Mouse (Mus musculus): ENCODE data around the gene Lrwd1.

GRCm38 (mm10) chr5:136116784-136117112 lies 19.1 kb downstream of the Lrwd1 start:
- TF ChIP-seq MXI1 (IDR thresholded peaks at IDR 0.05; ENCODE audit: low read depth, low read length) (peak; percentile 12), POLR2A (IDR thresholded peaks at IDR 0.05; ENCODE audit: low read depth, low read length) (no peak), KAT2A (IDR thresholded peaks at IDR 0.05; ENCODE audit: insufficient replicate concordance, low read length) (no peak), CTCF (conservative IDR thresholded peaks at IDR 0.05 in 1 of 2, IDR thresholded peaks at IDR 0.05 in 1 of 2; ENCODE audit: low read depth in 2 of 2, low read length in 2 of 2) (no peak), IRF4 (IDR thresholded peaks at IDR 0.05; ENCODE audit: low read depth, low read length) (no peak), CHD2 (IDR thresholded peaks at IDR 0.05; ENCODE audit: low read length) (no peak), ZKSCAN1 (IDR thresholded peaks at IDR 0.05; ENCODE audit: borderline replicate concordance, low read depth, low read length) (no peak), RCOR1 (conservative IDR thresholded peaks at IDR 0.05; ENCODE audit: low read depth, low read length) (no peak), HCFC1 (IDR thresholded peaks at IDR 0.05; ENCODE audit: low read depth, low read length) (no peak)
